Mouse (Mus musculus) macrophage (primary cell): Measurements from ENCODE around the gene Sox5. TPM values are rescaled to one million over a fixed set of nuclear protein-coding genes. Genes with fewer than 3 reads are reported as not detected.

Experiments
- H3K27ac ChIP-seq: fragments of 350-480 bp; formaldehyde crosslinking; 2 replicates; pipeline ENCODE4 v1.9.0; 2021
- H3K36me3 ChIP-seq: fragments of 350-480 bp; formaldehyde crosslinking; 2 replicates; pipeline ENCODE4 v1.9.0; 2021; ENCODE audit errors: inconsistent target
- H3K4me3 ChIP-seq: fragments of 350-480 bp; formaldehyde crosslinking; 2 replicates; pipeline ENCODE4 v1.9.0; 2021; ENCODE audit errors: inconsistent target
- H3K79me2 ChIP-seq: fragments of 350-480 bp; formaldehyde crosslinking; 2 replicates; pipeline ENCODE4 v1.9.0; 2021; ENCODE audit errors: inconsistent target
- WGBS: methylation state at CpG from one replicate; pipeline ENCODE4 v1.1.7; 2026; ENCODE audit warnings: inconsistent platforms; ENCODE audit not compliant: missing documents; 5-methylcytosine and 5-hydroxymethylcytosine counted together
- polyA plus RNA-seq: library from polyadenylated mRNA; stranded (reverse); fragments of 250-400 nt; gene quantifications from 3 replicates; pipeline ENCODE4 v1.2.4, GENCODE M21; 2018; ENCODE audit warnings: inconsistent platforms
- total RNA-seq, 78 experiments: library from RNA; depleted of rRNA; stranded (reverse); fragments of 250-400 nt; gene quantifications; 1 replicate in 9 of 78; 2 replicates in 24 of 78; 3 replicates in 43 of 78; 4 replicates in 2 of 78; pipeline ENCODE4 v1.2.4; 2018; ENCODE audit warnings: inconsistent platforms in 56 of 78

The Sox5 gene
- total RNA-seq (2018; cell fraction: chromatin; rRNA removed), result 1 to 10 TPM in 1 of 26 experiments, under 1 TPM in 2, not detected in 23; 0.44 to 1.3 (median 0.47) TPM
- total RNA-seq (2018; cell fraction: cytosol; rRNA removed), result under 1 TPM in 2 of 26 experiments, not detected in 24; 0.03 TPM
- under 1 TPM in 6 of 26 experiments, not detected in 20; 0.18 to 0.61 (median 0.45) TPM for total RNA-seq (2018; cell fraction: nucleus; rRNA removed)
- polyA plus RNA-seq, result not detected in 3 replicates

GRCm38 (mm10) chr6:144781431-144782030, at the start of gene Sox5:
Gene Sox5 (minus strand): TSS chr6:144781977.
- H3K27ac ChIP-seq, result no peak within 1 kb of the TSS
- H3K36me3 ChIP-seq, result no peaks in the 10 kb centered on the region
- WGBS, result under 1% methylated on average over 42 of the region's 47 CpGs
- H3K4me3 ChIP-seq, result peak within 1 kb of the TSS; percentile 29
- no peaks in the 10 kb centered on the region for H3K79me2 ChIP-seq

GRCm38 (mm10) chr6:144825018-144825602, 43.3 kb upstream of the Sox5 start:
- WGBS, result 97% methylated on average over 6 of the region's 6 CpGs
- Histone ChIP-seq H3K36me3 (no peaks in the 10 kb centered on the region), H3K79me2 (no peaks in the 10 kb centered on the region)

DNA sequence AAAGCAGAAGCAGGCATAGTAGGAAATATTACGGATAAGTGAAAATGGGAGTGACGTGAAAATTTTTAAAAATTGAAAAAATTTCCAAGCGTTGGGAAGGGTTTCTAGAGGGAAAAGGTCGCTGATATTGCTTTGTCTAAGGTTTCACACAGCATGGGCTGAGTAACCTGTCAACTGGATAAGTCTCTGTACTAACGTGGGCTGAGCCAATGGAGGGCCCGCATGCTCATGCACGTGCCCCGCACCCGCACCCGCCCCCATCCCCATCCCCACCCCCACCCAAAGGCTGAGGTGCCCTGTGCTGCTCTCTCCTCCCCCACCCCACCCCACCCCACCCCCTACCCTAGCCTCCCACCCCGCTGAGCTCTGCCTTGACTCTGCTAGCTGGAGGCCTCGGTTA, 42.4 kb upstream of the Sox5 start:
- Histone ChIP-seq H3K36me3 (no peaks in the 10 kb centered on the region), H3K27ac (no peak overlapping the region), H3K79me2 (no peaks in the 10 kb centered on the region), H3K4me3 (no peak overlapping the region)
- WGBS, result 92% methylated on average over 10 of the region's 12 CpGs

More at GRCm38 (mm10) chr6:144825018-144825602, 43.3 kb upstream of the Sox5 start:
- Histone ChIP-seq H3K4me3 (no peak overlapping the region), H3K27ac (no peak overlapping the region)

DNA sequence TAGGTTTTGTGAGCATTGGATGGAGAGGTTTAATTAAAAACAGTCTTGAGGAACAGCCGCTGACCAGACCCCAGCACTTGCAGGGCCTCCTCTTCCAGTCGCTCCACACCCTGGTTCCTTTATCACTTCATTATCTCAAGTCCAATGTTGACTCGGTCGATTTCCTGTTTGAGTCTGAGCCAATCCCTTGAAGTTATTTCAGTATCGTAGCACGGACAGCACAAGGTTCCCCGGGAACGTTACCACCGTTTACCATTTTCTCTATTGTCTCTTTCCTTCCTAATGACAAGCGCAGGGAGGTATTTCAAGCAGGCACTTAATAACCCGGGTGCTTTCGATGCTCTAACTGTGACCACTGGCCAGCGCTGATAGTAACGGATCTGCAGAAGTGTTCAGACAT, 40.8 kb upstream of the Sox5 start:
- Histone ChIP-seq H3K79me2 (no peaks in the 10 kb centered on the region), H3K4me3 (no peak overlapping the region), H3K36me3 (no peaks in the 10 kb centered on the region), H3K27ac (no peak overlapping the region)
- 42% methylated on average over 14 of the region's 14 CpGs for whole genome bisulfite sequencing

GRCm38 (mm10) chr6:144821019-144821418, 39.2 kb upstream of the Sox5 start:
- 18% methylated on average over 6 of the region's 6 CpGs for WGBS

GRCm38 (mm10) chr6:144818016-144818415, 36.2 kb upstream of the Sox5 start:
- Histone ChIP-seq H3K27ac (0 out of 2 replicates have a peak overlapping the region, but pooled peaks have one; percentile 15), H3K4me3 (no peak overlapping the region), H3K36me3 (no peaks in the 10 kb centered on the region), H3K79me2 (no peaks in the 10 kb centered on the region)
- 2% methylated on average over 4 of the region's 4 CpGs for WGBS

More at GRCm38 (mm10) chr6:144821019-144821418, 39.2 kb upstream of the Sox5 start:
- no peaks in the 10 kb centered on the region for H3K79me2 ChIP-seq
- H3K27ac ChIP-seq, result no peak overlapping the region
- H3K4me3 ChIP-seq, result no peak overlapping the region
- H3K36me3 ChIP-seq, result no peaks in the 10 kb centered on the region

- no peaks in the 10 kb centered on the region for H3K79me2 ChIP-seq
- H3K4me3 ChIP-seq, result no peak overlapping the region
- H3K36me3 ChIP-seq, result no peaks in the 10 kb centered on the region
- peak overlapping the region; percentile 15; the same call in 1 of the 2 replicates for H3K27ac ChIP-seq
- 10% methylated on average over 5 of the region's 5 CpGs for WGBS
These were observed 35.7 kb upstream of the Sox5 start for GRCm38 (mm10) chr6:144817329-144817932.

DNA sequence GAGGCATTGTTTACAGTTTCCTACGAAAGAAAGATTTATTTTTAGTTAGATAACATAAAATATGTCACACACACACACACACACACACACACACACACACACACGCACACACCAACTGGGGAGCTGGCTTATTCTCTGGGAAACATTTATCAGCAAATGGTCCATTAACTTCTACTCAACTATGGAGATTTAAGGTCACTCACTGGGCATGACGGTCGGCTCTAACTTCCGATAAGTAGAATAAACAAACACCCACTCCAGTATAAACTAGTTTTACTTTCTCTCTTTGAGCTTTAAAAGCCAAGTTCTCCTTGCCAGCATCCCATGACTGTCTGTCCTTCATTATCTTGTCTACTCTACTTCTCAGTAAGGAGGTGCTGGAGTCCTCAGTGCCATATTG, 33.8 kb upstream of the Sox5 start:
- H3K4me3 ChIP-seq, result no peak overlapping the region
- 93% methylated on average over 5 of the region's 5 CpGs for WGBS
- H3K36me3 ChIP-seq, result no peaks in the 10 kb centered on the region
- H3K27ac ChIP-seq, result no peak overlapping the region
- no peaks in the 10 kb centered on the region for H3K79me2 ChIP-seq

DNA sequence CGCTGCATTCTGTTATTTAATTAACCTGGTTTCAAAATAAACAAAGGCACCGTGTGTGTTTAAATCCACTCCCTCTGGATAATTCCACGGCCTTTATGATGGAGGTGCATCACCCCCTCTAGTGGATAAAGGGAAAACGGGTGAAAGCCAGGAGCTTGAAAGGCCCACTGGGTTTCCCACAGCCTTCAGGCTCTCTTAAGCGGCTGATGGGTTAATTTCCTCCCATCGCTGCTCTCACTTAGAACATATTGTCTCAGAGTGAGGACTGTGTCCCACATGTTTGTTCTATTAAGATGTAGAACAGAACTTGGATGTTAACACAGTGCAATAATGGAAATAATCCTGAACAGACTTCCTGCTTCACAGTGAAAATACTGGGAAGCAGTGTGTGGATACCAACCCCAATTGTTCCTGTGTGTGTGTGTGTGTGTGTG, 33.2 kb upstream of the Sox5 start:
- no peaks in the 10 kb centered on the region for H3K36me3 ChIP-seq
- whole genome bisulfite sequencing, result 54% methylated on average over 6 of the region's 6 CpGs
- H3K79me2 ChIP-seq, result no peaks in the 10 kb centered on the region
- H3K4me3 ChIP-seq, result no peak overlapping the region
- H3K27ac ChIP-seq, result no peak overlapping the region

DNA sequence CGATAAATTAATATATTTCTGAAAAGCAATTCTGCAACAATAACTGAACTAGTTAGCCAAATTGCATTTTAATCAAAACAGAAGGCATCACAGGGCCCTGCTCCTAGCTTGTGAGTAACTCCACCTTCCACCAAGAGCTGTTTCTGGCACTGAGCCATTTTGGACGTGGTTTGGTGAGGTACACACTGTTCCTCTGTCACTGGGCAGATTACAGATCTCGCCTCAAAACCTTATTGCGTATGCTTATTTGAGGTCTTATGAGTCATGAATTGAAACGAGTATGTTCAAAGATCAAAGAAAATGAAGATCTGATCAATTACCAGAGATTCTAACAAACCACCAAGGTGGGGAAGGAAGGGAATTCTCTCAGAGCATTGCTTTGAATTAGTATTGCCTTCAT, 22.5 kb upstream of the Sox5 start:
- H3K79me2 ChIP-seq, result no peaks in the 10 kb centered on the region
- no peak overlapping the region for H3K27ac ChIP-seq
- WGBS, result 66% methylated on average over 5 of the region's 5 CpGs
- H3K36me3 ChIP-seq, result no peaks in the 10 kb centered on the region
- no peak overlapping the region for H3K4me3 ChIP-seq

DNA sequence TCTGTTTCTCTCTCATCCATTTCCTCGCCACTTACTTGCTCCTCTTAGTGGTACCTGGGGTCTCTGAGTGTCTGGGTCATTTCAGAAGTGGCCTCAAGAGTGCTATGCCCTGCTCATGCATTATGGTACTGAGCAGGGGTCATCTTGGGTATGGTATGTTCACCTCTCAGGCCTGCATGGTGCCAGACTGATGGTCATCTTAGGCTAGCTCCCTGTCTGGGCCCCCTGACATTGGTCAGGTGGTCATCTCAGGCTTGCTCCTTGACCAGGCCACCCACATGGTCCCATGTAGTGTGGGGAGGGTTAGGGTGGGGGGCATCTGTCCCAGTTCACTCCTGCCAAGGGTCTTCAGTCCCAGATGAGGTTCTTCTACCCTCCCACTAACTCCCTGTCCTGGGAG, 21.3 kb upstream of the Sox5 start:
- Histone ChIP-seq H3K4me3 (no peak overlapping the region), H3K27ac (no peak overlapping the region), H3K79me2 (no peaks in the 10 kb centered on the region), H3K36me3 (no peaks in the 10 kb centered on the region)
- 94% methylated on average over 1 of the region's 1 CpGs for WGBS

GRCm38 (mm10) chr6:144794356-144794755, 12.6 kb upstream of the Sox5 start:
- Histone ChIP-seq H3K36me3 (no peaks in the 10 kb centered on the region), H3K27ac (no peak overlapping the region), H3K79me2 (no peaks in the 10 kb centered on the region), H3K4me3 (no peak overlapping the region)
- WGBS, result 84% methylated on average over 3 of the region's 3 CpGs

- no peak overlapping the region for H3K4me3 ChIP-seq
- WGBS, result 96% methylated on average over 4 of the region's 8 CpGs
- H3K36me3 ChIP-seq, result no peaks in the 10 kb centered on the region
- no peak overlapping the region for H3K27ac ChIP-seq
- no peaks in the 10 kb centered on the region for H3K79me2 ChIP-seq
These were observed 11.1 kb upstream of the Sox5 start for GRCm38 (mm10) chr6:144792871-144793270.

DNA sequence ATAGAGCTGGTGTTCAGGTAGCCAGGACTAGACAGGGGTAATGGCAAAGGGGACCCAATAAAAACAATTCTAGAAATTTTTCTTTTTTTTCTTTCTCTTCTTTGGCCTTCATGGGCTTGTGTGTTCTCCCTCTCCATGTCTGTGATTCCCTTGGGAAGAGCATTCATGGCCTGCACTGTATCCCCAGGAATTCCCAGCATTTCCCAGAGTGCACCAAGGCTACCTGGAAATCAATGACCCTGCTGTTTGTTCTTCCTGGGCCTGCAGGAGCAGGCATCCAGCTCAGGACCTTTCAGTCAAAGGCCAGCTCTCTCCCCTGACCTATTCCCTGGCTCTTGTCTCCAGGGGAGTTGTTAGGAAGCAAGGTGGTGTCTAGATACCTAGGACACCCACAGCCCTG, 1.5 kb upstream of the Sox5 start:
- Histone ChIP-seq H3K4me3 (no peak overlapping the region), H3K79me2 (no peaks in the 10 kb centered on the region), H3K36me3 (no peaks in the 10 kb centered on the region), H3K27ac (no peak overlapping the region)

DNA sequence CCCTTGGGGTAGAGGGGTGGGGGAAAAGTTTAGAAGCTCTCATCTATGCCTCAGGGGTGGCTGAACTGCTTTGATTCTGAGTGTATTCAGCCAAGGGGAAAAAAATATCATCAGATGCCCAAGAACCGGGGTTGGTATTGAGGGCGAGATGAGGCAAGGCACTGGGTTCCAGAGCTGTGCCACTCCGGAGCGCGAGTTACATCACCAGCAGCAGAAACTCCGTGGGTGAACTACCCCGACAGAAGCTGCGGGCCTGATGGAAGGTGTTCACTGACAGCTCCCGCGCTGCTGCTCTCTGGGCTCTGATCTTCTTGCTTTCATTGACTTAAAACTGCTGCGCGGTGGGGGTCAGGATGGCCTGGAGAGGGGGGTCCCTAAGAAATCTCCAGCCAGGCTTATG, 1.1 kb upstream of the Sox5 start:
- no peak overlapping the region for H3K4me3 ChIP-seq

More for the DNA sequence above, 1.1 kb upstream of the Sox5 start:
- 26% methylated on average over 12 of the region's 12 CpGs for WGBS
- Histone ChIP-seq H3K79me2 (no peaks in the 10 kb centered on the region), H3K36me3 (no peaks in the 10 kb centered on the region), H3K27ac (no peak overlapping the region)
